Mouse (Mus musculus) skeletal muscle tissue, adult 2 months (tissue): ENCODE measurements around the gene Proser1.

Source experiments
- DNase-seq: peaks from one replicate; pipeline ENCODE4 v3.0.0-alpha.2; 2012; ENCODE audit warnings: low read depth, low spot score

Proser1 gene

DNA sequence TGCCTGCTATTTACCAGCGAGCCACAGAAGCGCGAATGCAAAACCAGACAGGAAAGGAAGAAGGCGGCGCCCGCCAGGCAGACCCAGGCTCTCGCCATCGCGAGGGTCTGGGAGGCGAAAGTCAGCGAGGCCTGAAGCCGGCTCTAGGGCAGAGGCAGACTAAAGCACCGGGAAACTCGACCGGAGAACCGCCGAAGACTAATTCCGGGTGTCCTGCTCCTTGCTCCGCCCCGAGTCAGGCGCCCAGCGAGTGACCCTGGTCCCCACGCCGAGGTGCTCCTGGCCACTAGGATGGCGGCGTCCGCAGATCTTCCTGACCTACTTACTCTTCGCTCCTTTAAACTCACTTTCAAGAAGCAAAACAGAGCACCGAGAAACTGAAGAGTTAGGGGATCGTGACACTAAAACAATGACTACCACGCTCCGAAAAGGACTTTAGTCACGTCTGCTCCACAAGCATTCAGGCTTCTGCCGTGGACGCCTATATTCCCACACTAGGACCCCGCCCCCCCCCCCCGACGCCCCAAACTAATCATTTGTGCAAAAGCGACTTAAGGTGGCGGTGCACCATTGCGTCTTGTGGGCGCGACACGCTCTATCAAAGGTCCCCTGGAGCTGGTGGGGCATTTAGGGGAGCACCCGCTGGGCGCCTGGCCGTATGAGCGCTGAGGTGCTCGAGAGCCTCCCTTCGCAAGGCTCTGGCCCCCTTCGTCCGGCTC lies at the start of gene Proser1, which contains the start of gene Nhlrc3:
TSS of gene Proser1 (plus strand) at position 621 of the 719 bp plus-strand sequence.
TSS of gene Nhlrc3 (minus strand) at position 287 of the 719 bp plus-strand sequence.
- DNase-seq, result peak; percentile 99

DNA sequence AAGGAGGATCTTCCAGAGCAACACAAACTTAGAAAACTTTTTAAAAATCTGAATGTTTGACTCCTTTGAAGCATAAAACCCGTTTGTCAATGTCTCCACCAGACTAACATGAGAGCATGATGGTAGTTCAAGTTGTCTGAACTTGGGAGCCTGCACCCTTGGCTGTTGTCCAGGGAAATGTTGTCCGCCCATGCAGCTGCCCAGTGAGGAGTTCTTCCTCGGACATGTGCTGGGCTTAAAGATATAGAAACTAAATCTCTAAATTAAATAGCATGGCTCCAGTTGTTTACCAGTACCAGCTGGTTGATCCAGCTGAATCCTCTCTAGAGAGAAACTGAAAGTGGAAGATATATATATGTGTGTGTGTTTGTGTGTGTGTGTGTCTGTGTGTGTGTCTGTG lies 49.5 kb upstream of the Proser1 start:
- DNase-seq, result peak; percentile 18

DNA sequence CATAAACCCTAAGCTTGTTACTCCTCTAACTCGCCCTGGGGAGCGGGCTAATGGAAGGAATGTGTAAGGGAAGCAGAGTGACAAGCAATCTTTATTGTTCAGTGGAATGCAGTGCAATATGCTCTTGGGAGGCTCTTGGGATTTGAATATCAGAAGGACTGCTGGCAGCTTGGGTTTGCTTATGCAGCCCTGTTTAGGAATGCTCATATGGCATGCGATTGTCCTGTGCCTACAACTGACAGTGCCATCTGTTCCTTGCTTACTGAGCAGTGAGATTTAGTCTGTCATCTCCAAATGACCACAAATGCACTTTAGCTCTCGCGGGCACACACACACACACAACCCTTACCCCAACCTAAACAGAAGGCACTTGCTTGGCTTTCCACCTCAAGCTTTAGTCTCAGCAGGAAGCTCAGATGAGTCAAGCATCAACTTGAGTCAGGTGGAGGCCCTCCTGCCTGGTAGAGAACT lies 47.4 kb upstream of the Proser1 start:
- no peak for DNase-seq

DNA sequence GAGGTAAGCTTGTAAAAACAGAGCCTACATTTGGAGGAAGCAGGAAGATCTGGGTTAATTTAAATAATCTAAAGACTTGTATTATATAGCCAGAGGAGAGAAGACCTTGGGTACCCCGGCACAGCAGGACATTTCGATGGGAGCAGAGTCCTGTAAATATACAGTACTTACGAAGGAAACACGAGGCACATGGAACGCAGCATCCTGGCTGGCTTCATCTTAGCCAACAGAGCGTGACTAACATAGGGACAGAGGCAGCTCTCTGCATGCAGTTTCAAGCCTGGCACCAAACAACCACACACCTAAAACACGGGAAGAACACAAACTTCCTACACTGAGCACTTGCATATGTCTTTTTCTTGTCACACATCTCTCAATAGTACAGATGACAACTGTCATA lies 45.8 kb upstream of the Proser1 start:
- DNase-seq, result no peak

DNA sequence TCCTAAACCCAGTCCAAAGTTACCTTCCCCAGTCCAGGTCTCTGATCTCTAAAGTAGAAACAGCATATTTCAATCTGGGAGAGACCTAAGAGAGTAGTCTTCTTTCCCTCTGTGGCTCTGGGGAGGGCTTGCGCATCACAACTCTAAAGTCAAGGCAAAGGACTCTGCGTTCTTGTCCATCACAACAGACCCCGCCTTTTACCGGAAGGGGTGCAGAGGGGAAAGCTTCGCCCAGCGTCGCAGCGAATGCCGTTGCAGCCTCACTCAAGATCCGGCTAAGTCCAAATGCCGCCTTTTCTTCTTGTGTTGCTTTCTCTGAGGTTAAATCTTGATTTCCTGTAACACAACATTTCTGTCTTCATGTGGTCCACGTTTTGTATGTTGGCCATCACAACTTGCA lies 41.8 kb upstream of the Proser1 start:
- no peak for DNase-seq

DNA sequence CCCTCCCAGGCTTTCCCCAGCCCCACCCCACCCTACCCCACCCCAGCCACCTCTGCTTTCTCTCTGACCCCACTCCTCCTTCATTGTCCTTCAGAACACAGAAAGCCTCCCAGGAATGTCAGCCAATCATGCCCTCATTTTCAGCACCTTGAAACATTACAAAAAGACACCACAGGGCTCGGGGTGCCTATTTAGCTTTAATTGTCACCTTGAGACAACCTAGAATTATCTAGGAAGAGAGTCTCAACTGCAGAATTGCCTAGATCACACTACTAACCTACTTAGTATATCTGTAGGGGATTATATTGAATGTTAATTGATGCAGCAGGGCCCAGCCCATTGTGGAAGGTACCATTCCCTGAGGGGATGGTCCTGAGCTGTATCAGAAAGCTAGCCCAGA lies 40.8 kb upstream of the Proser1 start:
- DNase-seq, result no peak

DNA sequence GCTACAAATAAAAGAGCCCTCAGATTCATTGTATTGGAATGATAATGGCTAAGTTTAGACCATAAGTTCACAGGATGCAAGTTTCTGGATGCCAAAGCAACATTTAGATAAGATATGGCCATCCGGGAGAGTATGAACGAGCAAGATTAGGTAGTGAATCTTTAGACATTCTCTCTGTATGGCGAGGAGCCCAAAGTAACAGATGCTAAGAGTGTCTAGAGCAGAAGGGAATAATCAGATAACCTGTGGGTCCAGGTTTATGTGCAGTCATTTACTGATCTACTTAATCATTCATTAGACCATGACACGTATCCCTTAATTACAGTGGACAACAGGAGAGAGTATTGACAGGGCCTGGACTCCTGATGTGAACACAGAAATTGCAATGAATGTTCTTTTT lies 39.9 kb upstream of the Proser1 start:
- no peak for DNase-seq

DNA sequence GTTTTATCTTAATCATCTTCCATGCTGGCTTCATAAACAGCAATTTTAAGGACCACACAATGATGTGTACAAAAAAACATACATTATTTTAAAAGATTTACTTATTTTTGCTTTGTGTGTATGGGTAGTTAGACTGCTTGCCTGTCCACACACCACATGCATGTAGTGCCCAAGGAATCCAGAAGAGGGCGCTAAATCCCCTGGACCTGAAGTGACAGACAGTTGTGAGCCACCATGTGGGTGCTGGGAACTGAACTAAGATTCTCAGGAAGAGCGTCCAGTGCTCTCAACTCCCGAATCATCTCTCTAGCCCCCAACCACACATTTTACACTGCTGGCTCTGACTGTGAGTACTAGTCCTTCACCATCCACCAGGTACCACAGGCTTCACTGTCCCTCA lies 28.9 kb upstream of the Proser1 start:
- no peak for DNase-seq

DNA sequence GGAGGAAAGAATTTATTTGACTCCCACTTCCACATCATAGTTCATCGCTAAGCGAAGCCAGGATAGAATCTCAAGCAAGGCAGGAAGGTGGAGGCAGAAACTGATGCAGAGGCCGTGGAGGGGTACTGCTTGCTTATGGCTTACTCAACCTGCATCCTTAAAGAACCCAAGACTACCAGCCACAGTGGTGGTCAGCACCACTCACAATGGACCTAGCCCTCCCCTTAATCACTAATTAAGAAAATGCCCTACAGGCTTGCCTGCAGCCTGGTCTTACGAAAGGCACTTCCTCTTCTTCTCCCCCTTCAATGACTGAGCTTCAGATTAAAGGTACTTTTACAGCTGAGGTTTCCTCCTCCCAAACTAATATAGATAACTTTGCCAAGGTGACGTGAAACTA lies 26.9 kb upstream of the Proser1 start:
- DNase-seq, result no peak

DNA sequence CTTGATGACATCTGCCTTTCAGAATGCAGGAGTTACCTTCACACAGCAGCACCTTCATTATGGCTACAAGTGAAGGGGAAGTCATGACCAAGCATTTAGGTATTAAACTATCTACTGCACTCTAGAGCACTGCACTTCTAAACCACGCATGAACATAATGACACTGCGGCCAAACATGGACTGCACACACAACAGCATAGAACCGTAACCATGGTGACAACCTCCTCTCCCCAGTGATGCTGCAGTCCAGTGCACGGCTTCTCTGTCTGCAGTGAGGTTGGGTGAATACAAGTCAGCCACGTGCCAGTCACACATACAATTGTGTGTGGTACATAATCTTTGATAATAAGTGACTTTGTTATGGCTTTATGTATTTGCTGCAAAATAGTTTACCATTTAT lies 17.9 kb upstream of the Proser1 start:
- DNase-seq, result no peak

DNA sequence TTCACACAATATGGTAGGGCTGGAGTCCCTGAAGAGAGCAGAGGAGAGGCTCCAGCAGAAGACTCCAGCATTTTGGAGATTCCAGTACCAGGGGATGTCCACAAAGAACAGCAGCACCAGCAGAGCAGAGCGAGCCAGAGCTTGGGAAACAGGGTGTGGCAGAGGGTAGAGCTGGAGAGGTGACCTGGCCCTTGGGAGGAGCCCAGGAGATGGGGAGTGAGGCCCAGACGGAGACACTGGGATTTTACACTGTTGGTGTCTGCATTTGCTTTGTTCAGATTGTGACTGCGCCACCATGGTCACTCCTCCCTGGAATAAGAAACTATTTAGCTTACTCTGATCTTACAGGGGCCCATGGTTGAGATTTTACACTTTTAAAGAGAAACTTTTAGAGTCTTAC lies 16.7 kb upstream of the Proser1 start:
- no peak for DNase-seq

DNA sequence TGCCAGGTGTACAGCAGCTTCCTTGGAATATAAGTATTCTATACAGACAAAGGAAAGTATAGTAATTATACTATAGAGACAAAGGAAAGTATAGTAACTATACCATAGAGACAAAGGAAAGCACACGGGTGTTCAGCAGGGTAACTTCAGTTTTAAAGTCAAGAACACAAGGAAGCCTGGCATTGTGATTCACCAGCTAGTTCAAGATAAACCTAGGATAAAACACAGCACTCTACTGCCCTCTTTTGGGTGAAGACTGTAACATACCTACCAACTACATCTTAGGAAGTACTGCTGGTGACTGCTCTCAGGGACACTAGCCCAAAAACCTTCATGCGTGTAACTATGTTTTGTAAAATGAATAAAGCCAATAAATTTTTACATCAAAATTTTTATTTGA lies 15.3 kb upstream of the Proser1 start:
- DNase-seq, result peak; percentile 78

DNA sequence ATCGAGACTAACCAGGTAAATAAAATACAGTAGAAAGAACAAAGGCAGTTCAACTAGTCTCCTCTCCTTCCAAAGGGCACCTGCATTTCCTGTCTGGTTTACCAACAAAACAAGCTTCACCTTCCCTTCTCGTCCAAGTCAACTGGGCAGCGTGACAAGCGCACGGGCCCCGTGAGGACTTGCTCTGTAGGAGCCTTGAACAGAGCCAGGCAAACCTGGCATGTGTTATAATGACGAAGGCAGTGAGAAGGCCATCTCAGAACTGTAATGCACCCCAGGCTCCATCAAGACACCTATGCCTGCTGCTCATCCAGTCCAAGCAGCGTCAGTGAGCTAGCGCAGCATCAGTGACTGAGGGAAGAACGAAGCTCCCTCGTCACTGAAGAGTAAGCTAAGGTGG lies 12.8 kb upstream of the Proser1 start:
- DNase-seq, result no peak

DNA sequence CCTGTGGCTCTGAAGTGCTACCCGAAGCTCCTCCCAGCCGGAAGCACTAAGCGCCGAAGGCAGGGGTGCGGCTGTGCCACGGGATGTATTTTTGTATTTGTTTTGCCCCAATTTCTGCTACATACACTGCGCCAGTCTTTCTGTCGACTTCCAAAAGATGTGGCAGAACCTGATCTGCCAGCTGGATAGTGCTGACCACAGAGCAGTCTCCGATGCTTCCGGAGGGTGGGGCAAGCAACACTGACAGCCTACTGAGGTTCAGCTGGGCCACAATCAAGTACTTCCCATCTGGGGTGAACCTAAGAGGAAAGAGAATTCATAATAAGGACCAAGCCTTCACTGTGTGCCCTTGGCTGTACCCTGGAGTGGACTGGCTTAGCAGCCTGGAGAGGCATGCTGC lies 11.1 kb upstream of the Proser1 start:
- DNase-seq, result no peak

DNA sequence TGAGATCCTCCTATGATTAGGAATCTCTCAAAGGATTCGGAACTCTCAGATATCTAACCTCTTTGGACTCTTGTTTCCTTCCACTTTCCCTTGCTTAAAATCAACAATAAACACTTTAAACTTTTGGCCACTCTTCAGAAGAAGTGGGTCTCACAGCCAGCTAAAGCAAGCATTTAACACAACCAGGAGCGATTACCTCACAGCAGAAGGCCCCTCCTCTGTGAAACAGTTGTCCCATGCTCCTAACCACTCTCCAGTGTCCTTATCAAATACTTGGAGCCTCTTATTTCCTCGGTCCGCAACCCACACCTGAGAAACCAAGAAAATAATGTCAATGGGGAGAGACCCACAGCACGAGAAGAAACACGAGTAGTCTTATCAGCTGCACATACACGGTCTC lies 10.1 kb upstream of the Proser1 start:
- no peak for DNase-seq

DNA sequence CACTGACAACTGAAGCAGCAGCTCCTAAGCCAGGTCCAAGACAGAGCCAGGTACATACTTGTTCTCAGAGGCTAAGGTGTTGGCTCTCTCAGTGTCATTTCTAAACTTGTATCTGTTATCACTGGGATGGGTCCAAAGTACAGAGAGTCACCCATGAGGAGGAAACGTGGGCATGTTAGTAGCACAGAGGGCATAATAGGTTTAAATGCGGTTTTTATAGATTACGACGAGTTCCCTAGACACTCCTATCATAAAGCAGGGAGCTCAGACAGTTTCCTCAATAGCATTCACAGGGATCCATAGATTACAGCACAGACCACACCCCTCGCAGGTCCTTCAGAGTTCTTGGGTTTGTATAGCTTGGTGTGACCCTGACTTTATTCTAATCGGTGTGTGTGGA lies 9.5 kb upstream of the Proser1 start:
- DNase-seq, result no peak

DNA sequence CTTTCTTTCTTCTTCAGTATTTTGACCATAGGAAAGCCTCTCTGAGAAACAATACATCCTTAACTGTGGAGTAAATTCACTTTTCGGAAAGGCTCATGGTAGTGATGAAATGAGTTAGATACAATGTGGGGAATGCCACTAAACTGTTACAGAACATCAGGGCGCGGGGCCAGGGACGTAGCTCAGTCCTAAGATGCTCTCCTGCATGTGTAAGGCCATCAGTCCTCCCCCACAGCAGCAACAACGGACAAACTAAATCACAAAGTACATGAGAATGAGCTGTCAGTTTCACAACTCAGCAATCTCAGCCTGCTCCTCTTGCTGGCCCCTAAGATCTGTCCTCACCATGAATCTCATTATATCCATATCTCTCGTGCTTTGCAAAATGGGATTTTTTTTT lies 8.9 kb upstream of the Proser1 start:
- DNase-seq, result no peak

DNA sequence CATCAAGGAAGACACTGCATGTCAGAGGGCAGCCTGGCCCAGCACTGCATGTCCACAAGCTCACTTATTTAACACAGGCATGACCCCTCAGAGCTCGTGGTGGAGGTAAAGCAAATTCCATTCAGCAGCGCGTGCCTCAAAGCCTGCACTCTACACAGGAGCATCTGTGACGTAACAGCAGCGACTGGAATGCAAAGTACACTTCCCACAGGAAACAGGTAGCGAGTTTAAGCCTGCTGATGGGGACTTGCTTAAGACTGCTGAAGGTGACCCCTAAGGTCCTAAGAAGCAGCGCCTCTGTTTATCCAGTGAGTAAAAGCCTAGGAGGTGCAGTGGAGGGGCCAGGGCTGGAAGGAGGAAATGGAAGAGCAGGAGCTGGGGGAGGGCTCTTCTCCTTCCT lies 8.5 kb upstream of the Proser1 start:
- no peak for DNase-seq

DNA sequence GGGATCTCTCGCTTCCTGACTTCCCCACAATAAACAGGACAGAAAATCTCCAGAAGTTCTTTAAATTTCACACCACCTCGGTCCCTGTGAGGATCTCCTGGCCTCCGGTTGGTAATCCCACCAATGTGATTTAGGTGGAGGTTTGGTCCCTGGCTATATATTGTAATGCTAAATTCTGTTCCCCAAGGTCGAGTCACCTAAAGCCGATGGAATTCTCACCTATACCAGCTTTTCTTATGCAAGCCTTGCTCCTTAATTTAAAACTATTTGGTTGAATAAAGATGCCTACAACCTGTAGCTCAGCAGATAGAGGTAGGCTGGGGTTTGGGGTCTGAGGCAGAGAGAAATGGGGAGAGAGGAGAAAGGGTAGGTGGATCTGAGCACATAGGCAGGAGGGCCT lies 5.7 kb upstream of the Proser1 start:
- no peak for DNase-seq

DNA sequence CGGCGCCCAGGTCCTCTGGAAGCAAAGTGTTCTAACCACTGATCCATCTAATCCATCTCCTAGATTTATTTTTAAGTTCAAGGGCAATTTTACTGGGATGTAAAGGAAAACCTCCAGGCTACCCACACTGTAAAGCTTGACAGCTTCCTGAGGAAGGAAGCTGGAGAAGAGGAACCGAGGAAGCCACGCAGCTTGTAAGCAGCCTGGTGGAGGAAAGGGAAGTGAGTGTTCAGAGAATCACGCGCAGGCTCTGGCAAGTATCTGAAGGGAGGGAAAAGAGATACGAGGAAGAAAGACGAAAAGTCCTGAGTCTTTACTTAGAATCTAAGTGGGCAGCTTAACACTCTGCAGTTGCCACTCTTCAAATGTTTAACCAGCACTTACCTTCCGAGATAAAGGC lies 3.4 kb upstream of the Proser1 start:
- DNase-seq, result peak; percentile 22

DNA sequence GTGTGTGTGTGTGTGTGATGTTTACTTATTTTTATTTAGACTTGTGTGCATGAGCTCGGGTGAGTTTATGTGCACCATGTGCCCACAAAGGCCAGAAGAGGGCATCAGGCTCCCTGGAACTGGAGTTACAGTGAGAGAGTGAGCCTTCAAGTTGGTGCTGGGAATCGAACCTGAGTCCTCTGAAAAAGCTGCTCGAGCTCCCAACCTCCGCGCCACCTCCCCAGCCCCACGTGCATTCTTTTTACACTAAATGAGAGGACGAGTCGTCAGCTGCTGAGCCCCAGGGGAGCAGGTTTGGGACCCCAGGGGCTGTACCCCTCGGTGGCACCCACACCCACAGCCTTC lies 793 bp upstream of the Proser1 start:
- no peak for DNase-seq

DNA sequence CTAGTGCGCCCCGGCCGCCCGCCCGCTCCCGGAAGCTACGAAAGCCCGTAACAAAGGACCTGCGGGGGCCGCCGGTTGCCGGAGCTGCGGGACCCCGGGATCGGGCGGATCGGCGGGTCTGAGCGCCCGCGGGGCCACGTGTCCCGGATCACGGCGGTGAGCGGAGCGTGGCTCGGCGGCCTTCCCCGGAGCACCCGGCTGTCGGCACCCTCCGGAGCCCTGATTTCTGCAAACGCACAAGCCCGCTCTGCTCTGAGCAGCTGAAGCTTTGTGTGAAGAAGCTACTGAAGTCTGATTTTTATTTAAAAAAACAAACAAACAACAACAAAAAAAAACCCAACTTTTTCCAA lies 274 bp downstream of the Proser1 start:
- no peak for DNase-seq

DNA sequence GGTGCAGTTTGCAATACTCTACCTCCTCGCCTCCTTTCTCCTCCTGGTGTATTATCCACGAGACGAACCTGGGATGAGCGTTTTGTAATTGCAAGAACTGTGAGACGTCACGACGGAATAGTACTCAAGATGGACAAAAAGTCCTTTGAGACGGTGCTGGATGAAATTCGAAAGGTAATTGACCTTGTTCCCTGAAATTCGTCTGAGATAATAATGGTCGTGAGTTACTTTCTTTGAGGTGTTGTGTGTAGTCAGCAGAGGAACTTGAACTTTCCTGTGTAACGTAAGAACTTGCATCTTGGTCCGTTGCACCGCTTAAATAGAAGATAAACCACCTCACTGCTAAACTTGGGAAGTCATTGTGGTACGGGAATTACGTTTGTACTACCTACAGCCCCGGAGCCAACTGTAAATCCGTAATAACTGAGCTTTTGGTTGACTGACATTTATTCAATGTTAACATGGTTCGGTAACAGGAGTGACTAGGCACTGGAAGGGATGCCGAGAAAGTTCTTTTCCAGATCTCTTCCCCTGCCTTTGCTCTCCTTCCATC lies 756 bp downstream of the Proser1 start:
- DNase-seq, result no peak

DNA sequence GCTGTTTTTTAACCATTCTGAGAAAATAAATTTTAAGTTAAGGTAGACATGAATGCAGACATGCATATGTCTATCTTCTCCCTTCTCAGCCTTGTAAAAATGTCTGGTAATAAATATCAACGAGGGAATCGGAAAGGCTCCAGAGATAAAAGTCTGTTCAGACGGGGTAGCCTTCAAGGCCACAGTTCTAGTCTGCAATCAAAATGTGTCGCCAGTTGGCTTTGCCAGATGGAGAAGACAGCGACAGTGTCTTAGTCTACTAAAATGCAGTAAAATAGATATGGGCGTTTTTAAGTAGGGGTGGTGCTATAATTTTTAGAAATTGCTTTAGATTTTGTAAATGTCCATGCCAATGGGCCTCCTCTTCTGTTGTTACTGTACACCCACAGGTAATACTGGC lies 1.9 kb downstream of the Proser1 start:
- DNase-seq, result no peak
